Mouse (Mus musculus): ENCODE measurements around the gene Strada. TPM values are rescaled to one million over a fixed set of nuclear protein-coding genes. Genes with fewer than 3 reads are reported as not detected.

Gene Strada
- total RNA-seq, 2 experiments from 2014 or later: 32.0 to 34.3 TPM

- H3K4me3 ChIP-seq: no peak overlapping the region
- no peak for TF ChIP-seq CTCF (conservative IDR thresholded peaks at IDR 0.05)
- no peak overlapping the region for H3K27ac ChIP-seq
- no peak for DNase-seq (ENCODE audit: low spot score in 2 of 2)
Observed at GRCm38 (mm10) chr11:106198277-106198676, 3.7 kb downstream of the Strada start.

GRCm38 (mm10) chr11:106195341-106195740 lies 6.6 kb downstream of the Strada start:
- no peak overlapping the region for H3K4me3 ChIP-seq
- TF ChIP-seq CTCF (conservative IDR thresholded peaks at IDR 0.05): no peak
- no peak for DNase-seq (ENCODE audit: low spot score in 2 of 2)
- no peak overlapping the region for H3K27ac ChIP-seq

- Histone ChIP-seq H3K4me3 (no peak overlapping the region), H3K27ac (no peak overlapping the region)
- DNase-seq (ENCODE audit: low spot score in 2 of 2): no peak
- TF ChIP-seq CTCF (conservative IDR thresholded peaks at IDR 0.05): no peak
Observed at GRCm38 (mm10) chr11:106194891-106195290, 7.1 kb downstream of the Strada start.

GRCm38 (mm10) chr11:106194155-106194541 lies 7.8 kb downstream of the Strada start:
- no peak for TF ChIP-seq CTCF (conservative IDR thresholded peaks at IDR 0.05)
- peak overlapping the region; percentile 68 for H3K4me3 ChIP-seq

GRCm38 (mm10) chr11:106193371-106194154 lies 8.4 kb downstream of the Strada start:
- Histone ChIP-seq H3K4me3 (peak overlapping the region; percentile 68), H3K27ac (peak overlapping the region; percentile 96)
- peak; percentile 1; the same call in 1 of the 2 replicates for TF ChIP-seq CTCF (conservative IDR thresholded peaks at IDR 0.05)
- peak; percentile 96 to 97 for DNase-seq (ENCODE audit: low spot score in 2 of 2)

More at GRCm38 (mm10) chr11:106194155-106194541, 7.8 kb downstream of the Strada start:
- H3K27ac ChIP-seq: peak overlapping the region; percentile 95
- DNase-seq (ENCODE audit: low spot score in 2 of 2): no peak

- 0 out of 2 replicates have a peak, but pooled peaks have one; percentile 36 for TF ChIP-seq CTCF (conservative IDR thresholded peaks at IDR 0.05)
- no peak for DNase-seq (ENCODE audit: low spot score in 2 of 2)
- Histone ChIP-seq H3K27ac (peak overlapping the region; percentile 96), H3K4me3 (peak overlapping the region; percentile 68)
Observed at GRCm38 (mm10) chr11:106192657-106193370, 9.2 kb downstream of the Strada start.

GRCm38 (mm10) chr11:106192241-106192640 lies 9.7 kb downstream of the Strada start:
- peak overlapping the region; percentile 68 for H3K4me3 ChIP-seq
- no peak for DNase-seq (ENCODE audit: low spot score in 2 of 2)
- peak overlapping the region; percentile 96; the same call in 1 of the 2 replicates for H3K27ac ChIP-seq
- TF ChIP-seq CTCF (conservative IDR thresholded peaks at IDR 0.05): no peak

GRCm38 (mm10) chr11:106191716-106192115 lies 10.3 kb downstream of the Strada start:
- Histone ChIP-seq H3K4me3 (no peak overlapping the region), H3K27ac (peak overlapping the region; percentile 10; the same call in 1 of the 2 replicates)
- TF ChIP-seq CTCF (conservative IDR thresholded peaks at IDR 0.05): no peak
- DNase-seq (ENCODE audit: low spot score in 2 of 2): no peak

- Histone ChIP-seq H3K27ac (no peak overlapping the region), H3K4me3 (no peak overlapping the region)
- DNase-seq (ENCODE audit: low spot score in 2 of 2): no peak
- no peak for TF ChIP-seq CTCF (conservative IDR thresholded peaks at IDR 0.05)
Observed at GRCm38 (mm10) chr11:106187326-106187725, 14.6 kb downstream of the Strada start.

GRCm38 (mm10) chr11:106180449-106180801 lies 21.5 kb downstream of the Strada start:
- no peak for TF ChIP-seq CTCF (conservative IDR thresholded peaks at IDR 0.05)
- peak overlapping the region; percentile 95 for H3K27ac ChIP-seq
- DNase-seq (ENCODE audit: low spot score in 2 of 2): no peak
- no peak overlapping the region for H3K4me3 ChIP-seq

GRCm38 (mm10) chr11:106179711-106180448 lies 22.1 kb downstream of the Strada start:
- TF ChIP-seq CTCF (conservative IDR thresholded peaks at IDR 0.05): no peak
- DNase-seq (ENCODE audit: low spot score in 2 of 2): peak in 1 of 2 experiments; percentile 72
- Histone ChIP-seq H3K27ac (peak overlapping the region; percentile 95), H3K4me3 (no peak overlapping the region)

- TF ChIP-seq CTCF (conservative IDR thresholded peaks at IDR 0.05): no peak
- Histone ChIP-seq H3K27ac (peak overlapping the region; percentile 95), H3K4me3 (no peak overlapping the region)
- no peak for DNase-seq (ENCODE audit: low spot score in 2 of 2)
Observed at GRCm38 (mm10) chr11:106178036-106178782, 23.8 kb downstream of the Strada start.

All from layer of hippocampus, adult 2 months (tissue).